Mouse (Mus musculus): ENCODE results near the gene Erp27.

- TF ChIP-seq CTCF (IDR thresholded peaks at IDR 0.05; ENCODE audit: low read depth) (no peak), EP300 (optimal IDR thresholded peaks at IDR 0.05) (no peak)
These were observed 41.0 kb upstream of the Erp27 start for GRCm38 (mm10) chr6:136962957-136963356.

Data from stomach, postnatal 0 days (tissue).